Mouse (Mus musculus) gastrocnemius, adult 8-10 months (tissue): Measurements from ENCODE around the gene Pgc. TPM values are rescaled to one million over a fixed set of nuclear protein-coding genes. Genes with fewer than 3 reads are reported as not detected.

Experiments
- DNase-seq, 2 experiments: peaks; one replicate each; pipeline ENCODE4 v3.0.0; 2022; ENCODE audit warnings: low spot score in 2 of 2
- total RNA-seq, 4 experiments: library from RNA; stranded (reverse); gene quantifications; 2 replicates each; pipeline ENCODE4 v1.2.4; 2022

Pgc gene
- total RNA-seq, 4 experiments from 2014 or later = not detected

GRCm38 (mm10) chr17:47748791-47749553, 22.3 kb downstream of the Pgc start:
- peak; percentile 81 to 91 for DNase-seq

DNA sequence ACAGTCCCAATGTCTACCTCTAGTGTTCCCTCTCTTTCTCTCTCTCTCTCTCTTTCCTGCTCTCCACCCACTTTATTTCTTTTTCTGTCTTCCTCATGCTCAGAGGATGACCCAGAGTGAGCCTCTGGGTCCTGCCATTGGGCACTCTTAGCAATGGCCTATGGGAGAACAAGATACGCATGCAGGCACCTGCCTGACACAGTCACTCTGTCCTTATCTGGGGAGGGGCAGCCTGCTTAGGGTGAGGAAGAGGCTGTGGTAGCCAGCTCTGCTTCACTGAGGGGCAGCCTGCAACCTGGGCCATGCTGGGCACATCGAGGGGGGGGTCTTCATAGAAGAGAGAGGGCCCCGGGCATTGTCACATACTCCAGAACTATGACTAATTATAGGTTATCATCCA, 23.0 kb downstream of the Pgc start:
- peak in 1 of 2 experiments; percentile 4 for DNase-seq

- DNase-seq = no peak
Measured at GRCm38 (mm10) chr17:47750101-47750500, 23.5 kb downstream of the Pgc start.

- DNase-seq = no peak
Measured at GRCm38 (mm10) chr17:47751811-47752210, 25.2 kb downstream of the Pgc start.

GRCm38 (mm10) chr17:47753130-47753775, 26.6 kb downstream of the Pgc start:
- no peak for DNase-seq

DNA sequence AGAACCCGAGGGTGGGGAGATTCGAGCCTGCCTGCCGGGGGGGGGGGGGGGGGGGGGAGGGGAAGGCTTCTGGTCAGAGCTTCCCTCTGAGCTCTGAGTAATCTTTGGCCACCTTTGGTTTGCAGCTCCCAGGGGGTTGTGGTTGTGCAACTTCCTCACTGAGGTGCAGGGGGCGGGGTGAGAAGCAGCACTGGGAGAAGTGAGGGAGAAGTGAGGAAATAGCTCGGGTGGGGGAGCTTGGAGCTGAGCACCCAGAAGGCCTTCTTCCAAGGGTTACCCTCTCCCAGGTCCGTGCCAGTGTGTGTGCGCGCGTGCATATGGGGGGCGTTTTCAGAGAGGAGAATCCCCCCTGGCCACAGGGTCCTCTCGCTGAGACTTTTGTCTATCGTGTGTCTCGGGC, 27.6 kb downstream of the Pgc start:
- peak; percentile 75 to 77 for DNase-seq

DNA sequence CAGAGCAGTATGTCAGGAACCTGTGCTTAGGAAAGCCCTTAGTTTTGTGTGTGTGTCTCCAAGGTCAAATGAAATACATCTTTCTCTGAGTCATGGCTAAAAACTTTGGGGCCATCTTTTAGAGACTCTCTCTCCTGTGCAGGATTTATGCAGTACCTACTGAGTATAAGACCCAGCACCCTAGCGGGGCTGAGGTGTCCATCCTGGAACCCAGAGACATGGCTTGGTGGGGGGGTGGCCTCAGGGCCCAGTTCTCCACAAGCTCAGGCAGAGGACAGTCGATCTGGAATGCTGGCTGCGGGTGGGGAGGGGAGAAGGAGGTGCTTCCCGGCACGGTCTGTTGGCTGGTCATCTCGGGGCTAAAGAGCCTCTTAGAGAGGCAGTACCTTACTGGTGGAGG, 29.7 kb downstream of the Pgc start:
- no peak for DNase-seq

- DNase-seq = no peak
Measured at GRCm38 (mm10) chr17:47757056-47757610, 30.5 kb downstream of the Pgc start.

DNA sequence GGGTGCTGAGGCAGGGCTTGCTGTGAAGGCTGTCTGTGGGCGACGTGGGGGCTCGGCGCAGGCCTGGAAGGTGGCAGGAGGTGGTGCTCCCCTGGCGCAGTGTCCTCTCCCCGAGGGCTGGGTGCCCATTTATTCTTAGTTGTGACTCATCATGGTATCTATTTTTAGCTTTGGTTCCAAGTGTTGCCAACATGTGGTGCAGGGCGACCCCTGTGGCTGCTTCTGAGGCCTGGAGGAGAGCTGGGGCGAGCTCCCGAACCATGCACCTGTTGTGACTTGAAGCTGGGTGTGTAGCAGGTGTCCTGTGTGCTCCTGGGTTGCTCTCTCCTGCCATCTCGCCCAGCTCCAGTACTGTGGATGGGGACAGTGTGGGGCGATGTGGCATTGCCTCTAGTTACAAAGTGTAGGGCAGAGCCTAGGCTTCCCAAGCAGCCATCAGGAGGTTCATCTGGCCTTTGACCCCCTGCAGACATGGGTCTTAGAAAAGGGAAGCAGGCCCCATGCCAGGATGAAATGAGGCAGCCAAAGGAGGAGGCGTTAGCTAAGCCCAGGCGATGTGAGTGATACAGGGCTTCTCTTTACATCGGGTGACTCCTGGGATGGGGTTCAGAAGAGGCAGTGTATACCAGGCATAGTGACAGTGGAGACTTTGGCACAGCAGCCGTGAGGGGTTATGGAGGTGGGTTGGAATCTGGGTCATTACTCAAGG, 33.2 kb downstream of the Pgc start:
- DNase-seq = peak; percentile 87 to 88

DNA sequence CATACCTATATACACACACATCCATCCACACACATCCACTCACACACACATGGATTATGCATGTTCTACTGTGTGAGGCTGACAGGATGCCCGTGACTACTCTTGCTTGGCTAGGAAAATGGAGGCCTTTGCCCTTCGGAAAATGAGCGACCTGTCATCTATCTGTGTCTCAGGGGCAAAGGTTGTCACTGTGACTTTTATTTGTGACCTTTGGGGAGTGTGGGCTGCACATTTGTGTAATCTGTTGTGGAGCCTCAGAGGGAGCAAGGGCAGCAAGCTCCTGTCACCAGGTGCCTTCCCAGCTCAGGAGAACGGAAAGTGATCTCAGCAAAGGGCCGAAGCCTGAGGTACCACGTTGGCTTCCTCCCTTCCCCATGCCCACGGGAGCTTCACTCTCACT, 35.4 kb downstream of the Pgc start:
- DNase-seq = no peak

DNA sequence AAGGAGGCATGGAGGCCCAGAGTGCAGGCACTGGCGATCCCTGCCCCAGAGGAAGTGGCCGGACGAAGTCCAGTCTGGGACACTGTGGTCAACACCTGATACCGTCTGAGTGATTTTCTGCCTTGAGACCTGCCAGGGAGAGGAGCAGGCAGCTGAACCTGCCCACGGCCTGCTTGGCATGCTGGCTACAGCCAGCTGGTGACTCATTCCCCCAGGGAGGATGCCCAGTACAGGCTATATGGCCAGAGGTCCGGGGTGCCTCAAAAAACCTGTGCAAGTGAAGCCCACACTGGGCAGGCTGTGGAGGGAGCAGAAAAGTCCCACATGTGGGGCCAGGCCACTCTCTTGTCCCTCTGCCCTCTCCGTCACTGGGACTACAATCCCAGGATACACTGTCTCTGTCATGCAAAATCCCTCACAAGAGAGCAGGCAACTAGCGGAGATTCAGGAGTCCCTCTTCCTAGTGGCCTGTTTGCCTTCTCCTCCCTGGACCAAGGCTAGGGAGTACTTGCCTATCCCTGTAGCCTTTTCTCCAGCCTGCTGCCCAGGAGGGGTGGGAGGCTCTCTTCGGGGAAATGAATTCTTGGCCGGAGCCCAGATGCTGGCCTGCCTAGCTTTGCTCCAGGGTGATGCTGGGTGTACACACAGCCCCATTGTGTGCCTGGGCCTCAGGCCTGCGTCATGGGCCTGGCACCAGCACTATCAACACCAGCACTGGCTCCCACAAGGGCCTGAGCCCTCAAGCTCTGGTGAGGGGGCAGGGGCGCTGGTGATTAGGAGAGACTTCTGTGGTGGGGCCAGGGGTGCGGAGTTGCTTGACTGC, 36.1 kb downstream of the Pgc start:
- peak; percentile 75 to 84 for DNase-seq

GRCm38 (mm10) chr17:47765986-47766385, 39.3 kb downstream of the Pgc start:
- DNase-seq = no peak

DNA sequence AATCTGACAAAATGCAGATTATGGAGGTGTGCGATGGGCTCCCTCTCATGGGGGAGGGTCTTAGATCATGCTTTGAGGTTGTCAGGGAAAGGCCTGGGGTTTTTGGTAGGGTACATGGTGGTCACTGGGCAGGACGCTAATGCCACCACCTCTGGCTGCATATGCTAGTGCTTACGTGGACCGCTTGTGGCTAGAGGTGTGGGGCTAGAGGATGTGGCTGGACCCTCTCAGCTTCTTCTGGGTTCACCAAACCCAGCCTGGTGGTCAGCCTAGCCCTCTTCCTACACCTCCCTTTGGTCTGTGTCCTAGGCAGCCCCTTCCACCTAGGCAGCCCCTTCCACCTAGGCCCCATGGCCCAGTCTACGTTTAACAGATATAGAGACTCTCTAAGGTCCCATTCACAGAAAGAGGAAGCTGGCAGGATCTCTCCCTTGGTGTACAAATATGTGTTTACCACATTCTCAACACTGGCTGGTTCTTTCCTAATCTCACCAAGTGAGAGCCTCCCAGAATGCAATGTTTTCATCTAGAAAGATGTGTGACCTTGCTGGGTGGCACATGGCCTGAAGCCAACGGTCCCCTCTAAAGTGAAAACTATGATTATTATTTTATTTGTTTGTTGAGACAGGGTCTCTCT, 39.9 kb downstream of the Pgc start:
- no peak for DNase-seq

DNA sequence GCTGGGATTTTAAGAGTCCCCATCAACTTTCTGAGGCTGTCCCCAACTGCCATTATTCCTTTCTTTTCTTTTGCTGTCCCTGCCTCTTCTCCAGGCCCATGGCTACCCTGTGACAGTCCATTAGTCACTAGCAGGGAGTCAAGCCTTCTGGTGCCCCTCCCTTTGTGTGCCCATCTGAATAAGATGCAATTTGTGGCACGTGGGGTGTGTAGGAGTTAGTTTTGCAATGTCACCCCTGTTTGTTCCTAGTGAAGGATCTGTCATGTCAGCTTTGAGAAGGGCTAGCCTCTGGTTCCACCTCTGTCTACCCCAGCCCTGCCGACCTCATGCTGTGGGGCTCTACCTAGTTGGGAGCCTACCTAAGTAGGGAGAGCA, 40.4 kb downstream of the Pgc start:
- no peak for DNase-seq

DNA sequence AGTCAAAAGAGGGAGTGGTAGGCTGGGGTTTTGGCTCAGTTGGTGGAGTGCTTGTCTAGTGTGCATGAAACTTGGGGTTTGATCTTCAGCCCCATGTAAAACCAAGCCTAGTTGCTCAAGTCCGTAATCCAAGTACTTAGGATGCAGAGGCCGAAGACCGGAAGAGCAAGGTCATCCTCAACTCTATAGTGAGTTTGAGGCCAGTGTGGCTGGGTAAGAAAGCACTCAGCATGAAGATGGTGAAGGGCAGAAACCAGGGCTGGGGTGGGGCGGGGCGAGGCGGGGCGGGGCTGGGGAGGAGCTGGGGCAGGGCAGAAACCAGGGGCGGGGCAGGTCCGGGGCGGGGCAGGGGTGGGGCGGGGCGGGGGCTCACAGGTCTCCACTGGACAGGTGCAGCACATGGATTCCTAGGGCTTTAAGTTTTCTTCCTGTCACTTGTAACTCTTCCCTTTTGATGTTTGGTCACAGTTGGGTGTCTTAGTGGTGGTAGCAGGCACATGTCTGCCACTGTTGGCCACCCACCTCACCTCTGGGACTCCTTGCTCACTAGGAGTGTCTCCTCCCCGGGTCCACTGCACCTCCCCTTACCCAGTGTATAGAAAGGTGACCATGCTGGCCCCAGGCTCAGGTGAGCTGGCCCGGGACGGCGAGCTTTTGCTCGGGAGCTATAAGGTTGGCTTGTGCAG, 41.0 kb downstream of the Pgc start:
- DNase-seq = no peak

- peak; percentile 73 to 79 for DNase-seq
Measured at GRCm38 (mm10) chr17:47768707-47769276, 42.1 kb downstream of the Pgc start.

- no peak for DNase-seq
Measured at GRCm38 (mm10) chr17:47769389-47770299, 43.0 kb downstream of the Pgc start.

DNA sequence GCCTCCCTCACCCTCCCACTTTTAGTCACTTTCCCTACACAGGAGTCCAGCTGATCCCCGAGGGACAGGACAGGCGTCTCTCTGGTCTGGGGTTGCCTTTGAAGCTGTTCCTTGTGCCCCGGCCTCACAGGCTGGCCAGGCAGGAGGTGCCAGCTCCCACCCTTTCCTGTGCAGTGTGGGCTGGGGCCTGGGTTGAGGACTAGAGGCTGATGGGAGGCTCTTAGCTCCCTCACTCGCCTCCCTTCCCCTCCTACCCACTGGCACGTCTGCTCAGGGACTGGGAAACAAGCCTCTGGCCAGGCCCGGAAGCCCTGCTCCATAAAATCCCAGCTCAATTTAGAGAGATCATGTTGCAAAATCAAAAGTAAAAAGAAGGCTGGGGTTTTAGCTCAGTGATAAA, 47.0 kb downstream of the Pgc start:
- DNase-seq = no peak

DNA sequence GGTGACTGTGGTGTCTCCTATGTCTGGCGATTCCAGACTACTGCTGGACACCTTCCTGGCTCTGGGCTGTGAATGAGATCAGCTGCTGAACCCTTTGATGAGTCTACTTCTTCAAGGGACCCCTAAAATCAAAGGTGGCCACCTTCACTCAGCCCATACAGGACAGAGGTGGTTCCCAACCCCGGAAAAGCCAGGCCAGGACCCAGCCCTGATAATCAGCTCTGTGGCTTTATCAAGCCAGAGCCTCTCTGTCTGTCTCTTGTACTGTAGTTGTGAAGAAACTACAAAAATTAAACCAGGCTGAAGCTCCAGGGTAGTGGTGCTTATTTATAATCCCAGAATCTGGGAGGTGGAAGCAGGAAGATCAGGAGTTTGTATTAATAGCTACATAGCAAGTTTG, 50.5 kb downstream of the Pgc start:
- no peak for DNase-seq
